In the genomic region with DNA sequence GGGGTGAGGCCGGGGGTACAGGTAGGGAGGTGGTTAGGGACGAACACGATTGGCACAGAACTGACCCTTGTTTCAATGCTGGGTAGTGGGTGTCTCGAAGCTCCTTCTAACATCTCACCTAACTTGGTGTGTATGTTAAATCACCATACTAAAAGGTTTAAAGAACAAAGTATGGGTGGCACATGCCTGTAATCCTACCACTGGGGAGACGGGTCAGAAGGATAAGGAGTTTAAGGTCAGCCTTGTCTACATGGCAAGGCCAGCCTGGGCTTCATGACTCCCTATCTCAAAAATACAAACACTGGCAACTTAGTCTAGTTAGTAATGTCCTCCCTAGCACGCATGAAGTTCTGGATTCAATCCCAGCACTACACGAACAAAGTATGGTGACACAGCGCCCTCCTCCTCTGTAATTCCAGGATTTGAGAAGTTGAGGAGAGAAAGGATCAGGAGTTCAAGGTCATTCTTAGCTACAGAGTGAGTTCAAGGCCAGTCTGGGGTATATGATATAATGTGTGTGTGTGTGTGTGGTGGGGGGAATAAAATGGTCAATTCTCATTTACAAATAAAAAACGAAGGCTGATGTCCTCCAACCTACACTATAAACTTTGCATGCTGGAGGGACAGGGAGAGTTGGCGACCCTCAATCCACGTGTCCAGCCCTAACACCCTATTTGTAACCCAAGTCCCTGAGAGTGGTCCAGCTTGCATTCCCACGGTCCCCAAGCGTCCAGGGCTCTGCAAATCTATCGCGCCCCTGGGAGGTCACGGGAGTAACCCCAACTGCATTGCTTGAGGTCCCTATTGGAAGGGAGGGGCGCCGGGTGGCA, we compare ENCODE assay signal across 8 mouse cellular contexts. TPM values are rescaled to one million over a fixed set of nuclear protein-coding genes. Genes with fewer than 3 reads are reported as not detected.
DNase-seq lines count a peak whose midpoint lies in the region; ATAC-seq and TF ChIP-seq lines count a peak whose summit lies in the region.

No protein-coding gene starts in this region.

- TF ChIP-seq POLR2A in liver, adult 2 months (IDR thresholded peaks at IDR 0.05; ENCODE audit: extremely low read depth, insufficient read depth, low read length), result no peak

- H3K27me3 ChIP-seq in heart, embryonic 15.5 days, result no peaks in the 10 kb centered on the region
- H3K27me3 ChIP-seq in liver, adult 2 months (ENCODE audit: control insufficient read depth, insufficient read depth, low read length), result no peaks in the 10 kb centered on the region

- peaks cover 44% of the 10 kb centered on the region for H3K4me1 ChIP-seq in heart, embryonic 15.5 days (replicated peaks)
- peaks cover 31% of the 10 kb centered on the region for H3K4me1 ChIP-seq in liver, adult 2 months (ENCODE audit: control insufficient read depth, insufficient read depth, low read length)

- no peak for ATAC-seq in heart, embryonic 15.5 days (replicated peaks; ENCODE audit: insufficient number of reproducible peaks, insufficient read depth, low FRiP score, low read depth)

- peak overlapping the region; percentile 86 for H3K27ac ChIP-seq in heart, embryonic 15.5 days
- peak overlapping the region; percentile 96 for H3K27ac ChIP-seq in liver, adult 2 months (replicated peaks; ENCODE audit: insufficient read depth, low read depth, low read length)

- peaks cover 26% of the 10 kb centered on the region; the same call in 1 of the 2 replicates for H3K79me2 ChIP-seq in liver, adult 2 months (ENCODE audit: control insufficient read depth, insufficient read depth, low read length)

- 0 out of 2 replicates have a peak, but pooled peaks have one; percentile 27 for TF ChIP-seq CTCF in liver, adult 2 months (IDR thresholded peaks at IDR 0.05; ENCODE audit: low read depth, low read length)

- H3K36me3 ChIP-seq in heart, embryonic 15.5 days, result no peaks in the 10 kb centered on the region
- H3K36me3 ChIP-seq in liver, adult 2 months (ENCODE audit: control insufficient read depth, insufficient read depth, low read length), result peaks cover under 1% of the 10 kb centered on the region; the same call in 1 of the 2 replicates

- peak overlapping the region; percentile 90 for H3K9ac ChIP-seq in heart, embryonic 15.5 days
- peak overlapping the region; percentile 94 for H3K9ac ChIP-seq in liver, adult 2 months (ENCODE audit: low read depth, low read length)

- H3K4me3 ChIP-seq in heart, embryonic 15.5 days, result peak overlapping the region; percentile 92
- peak overlapping the region; percentile 89 for H3K4me3 ChIP-seq in liver, adult 2 months (ENCODE audit: insufficient read depth, low read depth, low read length)

- H3K9me3 ChIP-seq in heart, embryonic 15.5 days (replicated peaks), result no peaks in the 10 kb centered on the region

- 30% methylated on average over 18 of the region's 18 CpGs for WGBS in heart, embryonic 15.5 days
- WGBS in liver, adult 2 months, result 18% methylated on average over 18 of the region's 18 CpGs

- peak; percentile 93 for DNase-seq in heart, adult 11 months
- DNase-seq in heart, adult 8-10 months (ENCODE audit: low spot score), result no peak
- peak; percentile 25 for DNase-seq in ZHBTc4 (ENCODE audit: low read depth, low spot score)
- peak; percentile 94 for DNase-seq in liver, adult 2 months (ENCODE audit: extremely low read depth, low read depth, low spot score)
- DNase-seq in retina, postnatal 1 day, result peak; percentile 25
- DNase-seq in thymus, postnatal 10 days (ENCODE audit: low spot score in 2 of 2), result no peak
- DNase-seq in layer of hippocampus, postnatal 36 days, result no peak

- H3K4me2 ChIP-seq in heart, embryonic 15.5 days, result peak overlapping the region; percentile 88

RNA-seq across cellular contexts. Expression of gene Gna12, which starts 0.9 kb away (rescaled TPM):
- total RNA-seq in heart, adult 8-10 months (2022), result 100 to 1,000 TPM; 124 to 170 (median 134) TPM
- polyA plus RNA-seq in heart, embryonic 15.5 days (2015; fragmentation: Nextera tagmentation; extraction: Ambion mirVana), result 37.9 and 53.4 TPM in 2 replicates
- 43.1 and 56.9 TPM in 2 replicates for total RNA-seq in liver, adult 2 months (2014; rRNA removed)
- polyA plus RNA-seq in liver, adult 2 months (2012; rRNA removed), result 85.1 and 88.2 TPM in 2 replicates
- 10 to 100 TPM; 94.9 to 97.7 TPM for total RNA-seq in layer of hippocampus, postnatal 36 days (2021)

Comparison
In these comparisons a context has a peak if more than half of its experiments do, and no peak if none do; other contexts are left out.
1. DNase-seq: peak in heart, adult 11 months (single experiment), ZHBTc4 (single experiment), liver, adult 2 months (single experiment) and retina, postnatal 1 day (single experiment); none in heart, adult 8-10 months (single experiment), thymus, postnatal 10 days (0 of 2) and layer of hippocampus, postnatal 36 days (0 of 2).